Mouse (Mus musculus): ENCODE data around the gene Gm10309.
"Not testable (repeated sequence)": the region's sequence is repeated elsewhere in the genome, so short reads cannot be mapped to it uniquely, and the experiment has no call there.

The Gm10309 gene

GRCm38 (mm10) chr17:86509871-86510270 lies 4.8 kb upstream of the Gm10309 start:
- no peak for DNase-seq (ENCODE audit: low spot score)

- DNase-seq (ENCODE audit: low spot score), result no peak
Observed at GRCm38 (mm10) chr17:86508212-86508490, 3.1 kb upstream of the Gm10309 start.

GRCm38 (mm10) chr17:86507342-86508211 lies 2.5 kb upstream of the Gm10309 start:
- DNase-seq (ENCODE audit: low spot score), result no peak

- no peak for DNase-seq (ENCODE audit: low spot score)
Observed at GRCm38 (mm10) chr17:86506881-86507280, 1.8 kb upstream of the Gm10309 start.

GRCm38 (mm10) chr17:86503208-86503897 lies 1.7 kb downstream of the Gm10309 start:
- DNase-seq (ENCODE audit: low spot score), result no peak

- no peak for DNase-seq (ENCODE audit: low spot score)
Observed at GRCm38 (mm10) chr17:86501393-86501792, 3.6 kb downstream of the Gm10309 start.

- DNase-seq (ENCODE audit: low spot score), result no peak
Observed at GRCm38 (mm10) chr17:86499359-86500045, 5.5 kb downstream of the Gm10309 start.

- no peak for DNase-seq (ENCODE audit: low spot score)
Observed at GRCm38 (mm10) chr17:86497302-86497701, 7.7 kb downstream of the Gm10309 start.

GRCm38 (mm10) chr17:86496123-86496771 lies 8.8 kb downstream of the Gm10309 start:
- no peak for DNase-seq (ENCODE audit: low spot score)

- no peak for DNase-seq (ENCODE audit: low spot score)
Observed at GRCm38 (mm10) chr17:86494895-86495294, 10.1 kb downstream of the Gm10309 start.

GRCm38 (mm10) chr17:86494494-86494893 lies 10.5 kb downstream of the Gm10309 start:
- no peak for DNase-seq (ENCODE audit: low spot score)

GRCm38 (mm10) chr17:86493891-86494420 lies 11.1 kb downstream of the Gm10309 start:
- no peak for DNase-seq (ENCODE audit: low spot score)

- no peak for DNase-seq (ENCODE audit: low spot score)
Observed at GRCm38 (mm10) chr17:86492376-86492775, 12.7 kb downstream of the Gm10309 start.

GRCm38 (mm10) chr17:86489827-86490226 lies 15.2 kb downstream of the Gm10309 start:
- DNase-seq (ENCODE audit: low spot score), result no peak

- DNase-seq (ENCODE audit: low spot score), result no peak
Observed at GRCm38 (mm10) chr17:86487450-86487849, 17.6 kb downstream of the Gm10309 start.

- no peak for DNase-seq (ENCODE audit: low spot score)
Observed at GRCm38 (mm10) chr17:86486657-86487056, 18.4 kb downstream of the Gm10309 start.

GRCm38 (mm10) chr17:86484087-86484737 lies 20.8 kb downstream of the Gm10309 start:
- peak; percentile 37 for DNase-seq (ENCODE audit: low spot score)

GRCm38 (mm10) chr17:86482675-86483074 lies 22.4 kb downstream of the Gm10309 start:
- DNase-seq (ENCODE audit: low spot score), result no peak

- DNase-seq (ENCODE audit: low spot score), result no peak
Observed at GRCm38 (mm10) chr17:86479406-86479805, 25.6 kb downstream of the Gm10309 start.

GRCm38 (mm10) chr17:86477401-86477800 lies 27.6 kb downstream of the Gm10309 start:
- DNase-seq (ENCODE audit: low spot score), result not testable (repeated sequence)

- no peak for DNase-seq (ENCODE audit: low spot score)
Observed at GRCm38 (mm10) chr17:86476674-86477073, 28.4 kb downstream of the Gm10309 start.

- no peak for DNase-seq (ENCODE audit: low spot score)
Observed at GRCm38 (mm10) chr17:86471684-86472083, 33.3 kb downstream of the Gm10309 start.
